Mouse (Mus musculus) right cerebral cortex, adult 18-20 months (tissue): ENCODE measurements around the gene Id3.

ENCODE experiments used
- DNase-seq: peaks from one replicate; pipeline ENCODE4 v3.0.0; 2022; ENCODE audit warnings: mixed read lengths

Id3 gene

DNA sequence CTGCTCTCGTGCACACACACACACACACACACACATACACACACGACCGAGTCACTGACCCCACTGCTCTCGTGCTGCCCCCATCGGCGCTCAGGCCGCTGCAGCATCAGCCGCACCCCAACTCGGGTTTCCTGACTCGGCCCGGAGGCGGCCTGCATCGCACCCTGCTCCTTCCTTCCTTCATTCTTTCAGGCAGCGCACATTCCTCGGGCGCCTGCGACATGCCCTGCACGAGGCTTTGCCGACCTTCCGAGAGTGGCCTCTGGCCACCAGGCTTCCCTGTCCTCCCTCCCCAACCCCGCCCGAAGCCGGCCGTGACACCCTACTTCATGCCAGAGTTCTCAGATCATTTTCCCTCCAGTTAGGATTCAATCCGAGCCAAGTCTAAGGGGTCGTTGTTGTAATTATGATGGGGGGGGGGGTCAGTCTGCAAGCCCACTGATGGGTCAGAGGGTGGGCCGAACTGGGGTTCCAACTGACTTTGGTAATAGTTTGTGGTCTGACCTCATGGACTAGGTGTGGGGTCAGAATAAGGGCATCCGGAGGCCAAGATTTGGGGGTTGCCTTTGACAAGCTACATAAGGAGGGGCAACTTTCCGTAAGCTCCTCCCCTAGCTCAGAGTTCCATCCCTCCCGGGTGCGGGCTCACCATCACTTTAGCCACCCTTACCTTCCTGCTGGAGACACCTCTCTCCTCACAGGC lies 5.2 kb downstream of the Id3 start:
- DNase-seq, result no peak

DNA sequence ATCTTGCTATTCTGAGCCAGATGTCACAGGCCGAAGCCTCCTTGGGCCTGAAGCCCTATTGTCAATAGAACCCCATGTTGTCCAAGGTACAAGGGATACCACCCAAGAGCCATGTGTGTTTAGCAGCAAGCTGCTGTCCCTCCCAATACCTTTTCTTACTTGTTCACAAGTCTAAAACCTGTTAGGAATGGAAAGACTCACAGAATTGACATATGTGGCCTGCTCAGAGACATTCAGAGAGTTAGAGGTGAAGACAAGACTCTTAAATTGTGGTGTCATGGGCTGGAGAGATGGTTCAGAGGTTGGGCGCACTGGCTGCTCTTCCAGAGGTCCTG lies 5.7 kb downstream of the Id3 start:
- DNase-seq, result no peak

DNA sequence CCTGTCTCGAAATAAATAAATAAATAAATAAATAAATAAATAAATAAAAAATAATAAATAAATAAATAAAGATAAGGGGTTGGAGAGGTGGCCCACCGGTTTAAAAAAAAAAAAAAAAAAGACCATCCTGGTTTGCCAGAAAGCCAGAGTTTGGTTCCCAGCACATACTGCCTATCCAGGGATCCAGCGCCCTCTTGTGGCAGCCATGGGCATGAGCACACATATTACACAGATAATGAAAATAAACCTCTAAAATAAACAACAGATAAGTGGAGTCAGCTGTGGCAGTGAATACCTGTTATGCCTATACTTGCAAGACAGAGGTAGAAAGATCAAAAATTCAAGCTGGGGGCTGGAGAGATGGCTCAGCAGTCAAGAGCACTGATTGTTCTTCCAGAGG lies 6.4 kb downstream of the Id3 start:
- DNase-seq, result no peak

DNA sequence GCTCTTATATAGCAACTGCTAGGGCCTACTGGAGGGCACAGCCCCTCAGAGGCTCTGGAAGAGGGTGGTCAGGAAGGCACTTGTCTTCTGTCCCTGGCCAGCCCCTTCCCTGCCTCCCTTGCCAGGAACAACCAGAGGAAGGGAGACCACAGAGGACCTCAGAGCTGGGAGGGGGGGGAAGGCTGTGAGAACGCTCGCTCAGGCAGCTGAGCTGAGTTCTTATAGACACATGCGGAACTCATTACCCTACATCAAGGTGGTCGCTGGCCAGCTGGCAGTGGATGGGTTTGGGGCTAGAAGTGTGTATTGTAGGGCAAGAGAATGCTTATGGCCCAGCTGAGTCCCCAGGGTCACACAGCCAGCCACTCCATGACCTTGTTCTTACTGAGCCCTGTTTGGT lies 7.3 kb downstream of the Id3 start:
- DNase-seq, result no peak

DNA sequence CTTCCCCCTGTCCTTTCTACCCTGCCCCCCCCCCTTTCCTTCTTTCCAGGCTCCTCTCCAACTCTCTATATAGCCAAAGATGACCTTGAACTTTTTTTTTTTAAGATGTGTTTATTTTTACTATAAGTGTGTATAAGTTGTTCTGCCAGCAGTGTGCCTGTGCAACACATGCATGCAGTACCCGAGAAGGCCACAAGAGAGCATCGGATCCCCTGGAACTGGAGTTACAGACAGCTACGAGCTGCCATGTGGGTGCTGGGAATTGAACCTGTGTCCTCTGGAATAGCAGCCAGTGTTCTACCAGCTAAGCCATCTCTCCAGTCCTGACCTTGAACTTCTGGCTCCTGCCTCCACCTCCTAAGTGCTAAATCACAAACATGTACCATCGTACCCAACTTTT lies 9.5 kb downstream of the Id3 start:
- no peak for DNase-seq

DNA sequence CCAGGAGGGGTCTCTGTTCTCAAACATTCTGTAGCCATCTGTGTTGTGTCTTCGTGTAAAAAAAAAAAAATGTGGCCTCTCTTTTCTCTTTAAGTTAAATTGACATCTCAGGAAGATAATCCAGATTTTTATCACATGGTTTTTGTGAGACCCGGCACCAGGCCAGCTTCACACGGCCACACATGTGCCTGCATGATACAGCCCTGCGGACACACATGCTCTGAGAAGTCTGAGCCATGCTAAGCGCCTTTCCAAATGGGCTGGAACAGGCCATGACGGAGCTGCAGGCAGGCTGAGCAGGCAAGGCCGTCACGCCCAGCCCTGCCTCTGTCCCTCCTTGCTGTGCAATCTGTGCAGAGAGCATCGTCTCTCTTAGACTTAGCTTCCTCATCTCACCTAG lies 11.2 kb downstream of the Id3 start:
- DNase-seq, result no peak

DNA sequence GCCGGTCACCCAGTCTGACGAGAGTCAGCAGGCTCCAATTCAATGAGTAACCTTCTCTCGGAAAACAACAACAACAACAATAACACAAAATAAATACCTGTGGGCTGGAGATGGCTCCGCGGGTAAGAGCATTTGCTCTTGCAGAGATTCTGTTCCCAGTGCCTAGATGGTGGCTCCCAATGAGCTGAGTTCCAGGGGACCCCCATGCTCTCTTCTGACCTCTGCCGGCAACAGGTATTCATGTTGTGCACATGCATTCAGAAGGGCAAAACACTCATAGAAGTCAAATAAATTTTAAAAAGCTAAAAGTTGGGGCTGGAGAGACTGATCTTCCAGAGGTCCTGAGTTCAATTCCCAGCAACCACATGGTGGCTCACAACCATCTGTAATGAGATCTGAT lies 15.2 kb downstream of the Id3 start:
- DNase-seq, result no peak

DNA sequence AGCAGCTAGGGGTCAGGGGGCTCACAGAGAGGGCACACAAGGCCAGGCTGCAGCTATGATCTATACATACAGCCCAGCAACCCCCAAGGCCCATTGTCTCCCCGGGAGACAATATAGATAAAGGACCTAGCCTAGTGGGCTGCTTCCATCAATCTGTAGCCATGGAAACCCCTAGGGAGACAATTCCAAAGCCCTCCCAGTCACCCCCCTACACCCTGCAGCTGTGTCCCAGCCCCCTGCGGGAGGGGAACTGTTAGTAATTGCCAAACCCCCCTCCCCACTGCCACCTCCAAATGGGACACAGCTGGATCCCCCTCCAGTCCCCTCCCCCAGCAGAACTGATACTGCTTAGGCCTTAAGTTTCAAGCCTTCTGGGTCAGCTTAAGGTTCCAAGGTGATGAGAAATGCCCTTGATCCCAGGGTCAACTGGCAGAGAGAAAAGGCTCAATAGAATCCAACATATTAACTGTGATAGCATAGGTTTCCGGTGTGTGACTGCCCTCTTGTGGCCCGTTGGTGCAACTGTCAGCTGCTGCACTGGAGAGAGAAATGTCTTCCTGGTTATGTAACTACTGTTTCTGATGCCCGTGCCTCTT lies 16.6 kb downstream of the Id3 start:
- peak; percentile 71 for DNase-seq

DNA sequence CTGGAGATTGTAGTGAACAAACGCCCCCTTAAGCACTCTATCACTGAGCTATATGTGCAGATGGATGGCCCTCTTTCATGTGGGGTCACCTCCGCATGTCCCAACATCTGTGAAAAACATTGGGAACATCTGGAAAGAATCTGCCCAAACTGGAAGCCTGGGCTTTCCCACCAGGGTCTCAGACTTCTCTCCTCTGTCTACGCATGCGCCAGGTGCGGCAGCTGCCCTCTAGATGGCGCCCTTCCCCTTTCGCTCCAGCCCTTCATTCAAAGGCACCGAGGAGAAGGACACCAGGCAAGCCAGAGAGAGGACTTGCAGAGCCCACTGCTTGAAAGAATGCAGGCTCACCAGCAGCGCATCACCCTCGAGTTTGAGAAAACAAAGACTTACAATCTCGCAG lies 20.2 kb downstream of the Id3 start:
- DNase-seq, result peak; percentile 76

DNA sequence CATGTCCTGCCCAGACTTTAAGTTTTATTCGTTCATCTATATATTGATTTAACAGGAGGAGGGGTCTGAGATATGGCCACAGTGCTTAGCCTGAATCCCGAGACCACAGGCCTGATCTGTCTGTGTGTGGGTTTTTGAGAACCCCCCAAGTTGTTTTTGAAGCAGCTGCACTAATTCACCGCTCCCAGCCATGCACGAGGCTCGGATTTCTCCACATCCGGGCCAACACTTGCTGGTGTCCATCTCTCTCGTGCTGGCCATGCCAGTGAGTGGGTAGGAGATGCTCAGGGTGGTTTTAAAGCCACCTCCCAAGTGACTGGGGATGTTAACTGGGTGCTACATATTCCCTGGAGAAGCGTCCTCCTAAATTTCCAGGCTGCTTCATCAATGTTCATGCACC lies 21.7 kb downstream of the Id3 start:
- DNase-seq, result no peak

DNA sequence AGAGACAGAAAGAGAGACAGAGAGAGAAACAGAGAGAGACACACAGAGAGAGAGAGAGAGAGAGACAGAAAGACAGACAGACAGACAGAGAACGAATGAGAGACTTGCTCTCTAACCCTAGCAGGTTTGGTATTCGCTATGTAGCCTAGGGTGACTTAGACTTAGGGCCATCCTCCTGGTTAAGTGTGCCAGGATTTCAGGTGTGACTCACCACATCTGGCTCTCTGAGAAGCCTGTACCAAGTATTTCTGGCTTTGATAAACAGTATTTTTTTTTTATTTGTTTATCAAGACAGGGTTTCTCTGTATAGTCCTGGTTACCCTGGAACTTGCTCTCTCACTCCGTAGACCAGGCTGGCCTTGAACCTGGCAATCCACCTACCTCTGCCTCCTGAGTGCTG lies 24.4 kb downstream of the Id3 start:
- no peak for DNase-seq

DNA sequence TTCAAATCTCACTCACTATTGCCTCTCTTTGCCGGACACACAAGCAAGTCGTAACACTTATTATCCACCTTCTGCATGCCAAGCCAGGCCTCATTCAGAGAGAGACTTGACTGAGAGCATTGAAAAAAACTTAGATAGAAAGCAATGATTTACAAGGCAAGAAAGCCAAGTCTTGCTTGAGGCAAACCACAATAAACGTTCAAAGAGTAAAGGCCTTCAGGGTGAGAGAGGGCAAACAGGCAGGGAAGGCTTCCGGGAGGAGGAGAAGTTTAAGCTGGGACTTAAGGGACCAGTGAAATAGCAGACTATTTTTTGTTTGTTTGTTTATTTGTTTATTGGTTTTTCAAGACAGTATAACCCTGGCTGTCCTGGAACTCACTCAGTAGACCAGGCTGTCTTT lies 27.1 kb downstream of the Id3 start:
- DNase-seq, result no peak

DNA sequence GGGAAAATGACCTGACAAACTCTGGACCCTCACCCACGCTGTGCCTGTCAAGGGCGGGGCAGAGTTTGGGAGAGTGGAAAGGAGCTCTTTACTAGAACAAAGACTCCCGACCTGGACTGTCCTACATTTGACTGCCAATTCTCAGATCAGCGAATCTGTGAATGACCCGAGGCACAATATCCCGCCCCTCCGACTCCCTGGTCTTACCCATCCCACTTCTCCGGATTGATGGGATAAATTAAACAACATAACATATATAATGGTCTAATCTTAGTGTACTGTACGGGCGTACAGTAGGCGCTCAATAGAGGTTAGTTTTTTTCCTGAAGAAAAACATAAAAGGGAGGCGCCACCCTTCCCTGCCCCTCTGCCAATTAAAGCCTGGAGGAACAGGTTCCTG lies 28.2 kb downstream of the Id3 start:
- DNase-seq, result no peak

DNA sequence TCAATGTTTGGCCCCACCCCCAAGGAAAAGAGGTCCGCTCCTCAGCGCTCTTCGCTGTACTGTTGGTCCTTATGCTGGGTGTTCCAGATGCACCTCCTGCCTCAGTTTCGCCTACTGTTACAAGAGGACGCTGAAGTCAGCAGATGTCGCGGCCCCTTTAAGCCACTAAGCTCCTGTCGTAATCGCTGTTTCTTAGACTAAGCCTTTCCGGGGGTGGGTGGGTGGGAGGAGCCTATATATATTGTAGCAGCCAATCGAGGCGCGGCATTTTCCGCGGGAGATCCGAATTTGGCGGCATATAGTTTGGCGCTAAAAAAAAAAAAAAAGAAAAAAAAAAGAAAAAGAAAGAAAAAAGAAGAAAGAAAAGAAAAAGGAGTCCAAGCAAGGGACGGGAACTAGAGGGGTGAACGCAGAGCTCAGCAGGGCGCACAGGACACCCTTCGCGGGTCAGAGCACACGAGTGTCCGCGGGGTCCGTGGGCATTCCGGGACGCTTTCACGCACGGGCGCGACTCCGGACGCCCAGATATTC lies 28.8 kb downstream of the Id3 start, which contains the start of gene E2f2:
Gene E2f2 (plus strand): TSS at position 384 of the 531 bp plus-strand sequence.
- no peak for DNase-seq

DNA sequence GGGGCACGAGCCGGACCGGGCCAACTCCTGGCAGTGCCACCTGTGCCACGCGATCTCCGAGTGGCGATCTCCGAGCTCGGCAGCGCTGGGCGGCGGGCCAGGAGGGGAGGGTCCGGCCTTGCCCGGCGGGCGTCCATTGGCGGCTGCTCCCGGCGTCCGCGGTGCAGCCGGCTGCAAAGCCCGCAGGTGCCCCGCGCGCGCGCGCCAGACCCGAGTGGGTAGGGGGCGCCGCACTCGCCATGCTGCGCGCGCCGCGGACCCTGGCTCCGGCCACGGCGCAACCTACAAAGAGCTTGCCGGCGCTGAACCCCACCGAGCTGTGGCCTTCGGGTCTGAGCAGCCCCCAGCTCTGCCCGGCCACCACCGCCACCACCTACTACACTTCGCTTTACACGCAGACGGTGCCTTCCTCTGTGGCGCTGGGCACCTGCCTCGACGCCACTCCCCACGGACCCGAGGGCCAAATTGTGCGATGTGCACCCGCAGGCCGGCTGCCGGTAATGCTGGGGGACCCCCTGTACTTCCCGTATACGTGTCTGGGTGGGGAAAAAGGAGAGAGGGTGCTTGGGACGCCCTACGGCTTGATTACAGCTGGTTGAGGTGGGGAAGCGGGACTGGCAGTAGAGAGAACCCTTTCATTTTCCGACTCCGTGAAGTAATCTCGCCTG lies 29.4 kb downstream of the Id3 start:
- DNase-seq, result no peak

DNA sequence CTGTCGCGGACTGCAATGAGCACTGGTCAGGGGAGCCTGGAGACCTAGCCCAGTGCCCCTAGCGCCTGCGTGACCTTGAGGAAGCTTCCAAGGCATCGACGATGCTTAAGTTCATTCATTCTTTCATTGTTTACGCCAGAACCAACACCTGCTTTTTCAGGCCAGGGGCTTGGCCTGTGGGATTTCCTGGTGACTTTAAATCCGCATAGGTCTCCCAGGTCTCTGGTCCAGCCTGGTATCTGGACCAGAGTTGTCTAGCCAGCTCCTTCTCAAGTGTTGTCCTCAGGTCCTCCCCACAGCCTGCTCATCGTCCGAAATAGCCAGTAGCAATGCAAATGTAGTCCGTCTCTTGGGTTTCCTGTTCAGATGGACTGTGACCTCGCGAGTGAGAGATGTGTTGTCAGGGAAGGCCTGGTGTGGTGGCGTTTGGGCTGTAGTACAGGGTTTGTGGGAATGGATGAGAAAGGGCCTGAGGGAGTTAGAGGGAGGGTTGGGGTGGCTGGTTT lies 30.0 kb downstream of the Id3 start:
- DNase-seq, result no peak

DNA sequence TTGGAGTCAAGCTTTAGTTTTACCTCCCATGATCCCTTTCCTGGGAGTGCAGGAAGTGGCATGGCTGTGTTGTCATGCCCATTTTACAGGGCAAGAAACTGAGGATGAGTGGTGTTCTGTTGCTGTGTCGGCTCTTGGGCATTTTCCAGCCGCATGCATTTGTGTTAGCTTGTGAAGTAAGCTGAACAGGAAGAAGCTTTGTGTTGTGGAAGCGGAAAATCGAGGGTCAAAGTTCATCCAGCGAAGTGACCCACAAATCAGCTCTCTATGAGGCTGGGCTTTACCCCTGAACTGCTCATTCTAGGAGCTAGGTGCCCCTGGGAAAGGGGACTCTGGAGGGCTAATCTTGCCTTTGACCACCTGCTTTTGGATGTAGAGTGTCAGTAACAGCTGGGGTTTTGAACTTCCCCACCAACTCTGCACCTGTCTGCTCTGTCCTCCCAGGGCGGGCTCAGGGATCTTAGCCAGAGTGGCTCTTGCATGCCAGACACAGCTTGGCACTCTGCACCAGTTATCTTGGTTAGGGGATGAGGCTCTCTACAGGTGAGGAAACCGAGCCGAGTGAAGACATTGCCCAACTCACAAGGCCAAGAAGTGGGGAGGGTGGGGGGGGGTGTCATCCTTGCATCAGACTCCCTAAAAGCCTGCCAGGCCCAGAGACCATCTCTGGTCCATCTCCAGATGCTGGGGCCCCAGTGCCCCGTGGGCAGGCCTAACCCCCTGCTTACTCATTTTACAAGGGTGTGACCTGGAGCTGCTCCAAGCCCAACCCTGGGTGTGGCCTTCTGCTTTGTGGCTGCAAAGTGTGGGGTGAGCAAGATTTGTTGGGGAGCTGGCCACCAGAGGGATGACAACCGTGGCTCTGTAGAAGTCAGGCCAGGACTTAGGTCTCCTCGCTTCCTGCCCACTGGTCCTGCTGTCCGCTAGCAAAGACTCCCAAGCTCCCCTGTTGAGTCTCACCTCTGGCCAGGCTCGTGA lies 31.2 kb downstream of the Id3 start:
- DNase-seq, result no peak

DNA sequence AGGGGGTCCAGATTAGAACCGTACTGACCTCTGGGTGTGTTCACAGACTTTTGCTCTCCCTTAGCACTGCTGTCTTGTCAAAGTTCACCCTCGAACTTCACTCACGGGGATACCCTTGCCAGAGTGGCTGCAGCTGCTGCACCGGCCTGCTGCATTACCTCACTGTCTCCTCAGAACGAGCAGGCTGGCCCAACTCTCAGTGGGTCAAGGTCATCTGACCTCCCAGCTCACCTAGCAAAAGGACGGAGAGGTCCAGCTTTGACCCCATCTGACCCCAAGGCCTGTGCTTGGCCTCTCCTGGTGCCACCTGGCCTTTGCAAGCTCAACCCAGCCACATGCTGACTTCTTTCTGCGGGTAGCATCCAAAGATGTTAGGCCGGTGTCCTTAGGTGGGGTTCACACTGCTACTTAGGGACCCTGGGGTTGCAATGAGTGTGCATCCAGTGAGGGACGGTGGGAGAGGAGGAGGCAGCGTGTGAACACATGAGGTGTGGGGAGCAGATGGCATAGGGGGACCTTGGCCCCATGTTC lies 32.8 kb downstream of the Id3 start:
- DNase-seq, result no peak

DNA sequence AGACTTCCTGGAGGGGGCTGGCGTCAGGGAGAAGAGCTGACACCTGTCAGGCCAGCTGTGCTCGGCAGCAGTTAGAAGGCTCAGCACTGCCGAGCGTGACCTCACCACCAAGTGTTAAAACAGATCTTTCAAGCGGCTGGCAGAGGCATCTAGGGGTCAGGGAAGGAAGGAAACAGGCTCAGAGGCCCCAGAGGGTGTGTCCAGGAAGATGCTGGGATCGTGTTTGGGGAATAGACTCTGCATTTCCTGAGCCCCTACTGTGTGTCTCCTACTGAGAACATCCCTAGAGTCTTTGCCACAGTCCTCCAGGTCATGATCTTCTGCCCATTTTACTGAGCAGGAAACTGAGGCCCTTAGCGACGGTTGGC lies 33.9 kb downstream of the Id3 start:
- no peak for DNase-seq

DNA sequence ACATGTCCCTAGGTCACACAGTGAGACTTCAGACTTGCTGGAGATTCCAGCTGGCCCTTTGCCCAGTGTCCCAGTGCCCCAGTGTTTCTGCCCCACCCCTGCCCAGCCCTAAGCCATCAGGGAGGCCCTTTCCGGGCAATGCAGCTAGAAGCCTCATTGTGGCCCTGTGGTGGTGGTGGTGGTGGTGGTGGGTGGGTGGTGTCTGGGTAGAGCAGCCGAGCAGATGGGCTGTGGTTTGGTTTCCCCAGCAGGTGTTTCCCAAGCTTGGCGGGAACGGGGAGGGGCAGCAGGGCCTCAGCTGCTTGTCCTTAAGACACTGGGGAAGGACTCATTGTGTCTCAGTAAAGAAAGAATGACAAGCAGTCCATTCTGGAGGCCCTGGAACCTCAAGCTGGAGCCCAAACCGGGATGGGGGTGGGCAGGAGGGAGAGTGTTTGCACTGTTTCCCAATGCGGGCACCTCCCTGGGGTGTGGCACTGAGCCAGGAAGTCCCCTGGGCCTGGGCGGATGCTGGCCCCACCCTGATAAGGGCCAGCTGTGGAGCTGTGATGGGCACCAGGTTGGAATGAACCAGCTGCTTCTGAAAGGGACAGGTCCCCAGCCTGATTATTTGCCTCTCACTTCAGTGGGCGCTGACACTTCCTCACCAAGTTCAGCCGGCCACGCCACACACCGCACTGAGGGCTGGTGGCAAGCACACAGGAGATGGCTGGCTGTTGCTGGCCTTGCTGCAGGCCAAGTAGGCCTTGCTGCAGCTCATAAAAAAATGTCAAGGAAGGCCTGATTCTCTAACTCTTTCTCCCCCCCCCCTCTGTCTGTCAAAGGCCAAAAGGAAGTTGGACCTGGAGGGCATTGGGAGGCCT lies 34.5 kb downstream of the Id3 start:
- DNase-seq, result no peak

DNA sequence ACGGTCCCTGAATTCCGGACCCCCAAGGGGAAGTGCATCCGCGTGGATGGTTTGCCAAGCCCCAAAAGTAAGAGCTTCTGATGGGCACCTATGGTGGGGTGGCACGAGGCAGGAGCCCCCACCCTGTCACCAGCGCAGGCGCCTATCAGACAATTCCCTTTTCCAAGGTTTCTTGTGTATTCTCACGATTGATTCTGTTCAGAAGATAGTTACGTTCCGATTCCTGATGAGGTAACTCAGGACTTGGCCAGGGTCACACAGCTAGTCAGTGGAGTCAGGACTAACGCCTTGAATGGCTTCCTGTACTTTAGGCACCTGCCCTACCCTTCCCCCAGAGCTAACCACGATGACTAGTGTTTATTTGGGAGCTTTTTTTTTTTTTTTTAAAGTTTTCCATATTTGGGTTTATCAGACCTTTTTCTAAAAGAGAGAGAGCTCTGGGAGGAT lies 35.2 kb downstream of the Id3 start:
- no peak for DNase-seq

DNA sequence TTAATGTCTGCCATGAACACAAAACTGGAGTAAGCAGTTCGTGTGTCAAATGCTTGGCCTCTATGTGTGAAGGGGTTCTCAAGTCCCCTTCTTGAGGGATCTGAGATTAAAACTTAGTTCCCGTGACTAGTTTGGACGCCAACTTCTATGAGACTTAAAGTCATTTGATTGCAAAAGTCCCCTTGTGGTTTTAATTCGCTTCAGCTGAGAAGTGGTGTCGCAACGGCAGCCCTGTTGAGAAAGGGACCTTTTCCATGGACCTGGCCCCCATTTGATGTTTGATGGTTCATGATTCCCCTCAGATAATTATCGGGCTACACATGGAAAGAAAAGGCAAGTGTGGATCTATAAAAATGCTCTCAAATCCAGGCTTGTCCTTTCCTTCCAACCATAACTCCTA lies 36.2 kb downstream of the Id3 start:
- no peak for DNase-seq
